Mouse (Mus musculus) kidney, adult 2 months (tissue): ENCODE data around the gene Gm5771. TPM values are rescaled to one million over a fixed set of nuclear protein-coding genes. Genes with fewer than 3 reads are reported as not detected.
"Not testable (repeated sequence)": the region's sequence is repeated elsewhere in the genome, so short reads cannot be mapped to it uniquely, and the experiment has no call there.

Experiments
- DNase-seq: peaks from one replicate; pipeline ENCODE4 v3.0.0; 2021
- H3K27ac ChIP-seq: fragments of 200-500 bp; 2 replicates; pipeline ENCODE4 v1.5.1; 2012; ENCODE audit warnings: low read depth, low read length, control low read depth, inconsistent platforms; ENCODE audit not compliant: insufficient read depth
- H3K27me3 ChIP-seq: fragments of 200-500 bp; replicated peaks from 2 replicates; pipeline ENCODE4 v1.6.1; 2012; ENCODE audit warnings: mild to moderate bottlenecking, moderate library complexity, low read length, inconsistent platforms; ENCODE audit not compliant: control insufficient read depth, insufficient read depth
- H3K36me3 ChIP-seq: fragments of 200-500 bp; 2 replicates; pipeline ENCODE4 v1.6.1; 2012; ENCODE audit warnings: mild to moderate bottlenecking, moderate library complexity, low read length, inconsistent platforms; ENCODE audit not compliant: control insufficient read depth, insufficient read depth
- H3K4me1 ChIP-seq: fragments of 200-500 bp; 2 replicates; pipeline ENCODE4 v1.6.1; 2011; ENCODE audit warnings: low read length; ENCODE audit not compliant: control insufficient read depth, insufficient read depth
- H3K4me3 ChIP-seq: fragments of 200-500 bp; 2 replicates; pipeline ENCODE4 v1.5.1; 2011; ENCODE audit warnings: mild to moderate bottlenecking, low read depth, low read length, control low read depth; ENCODE audit not compliant: insufficient read depth
- CTCF ChIP-seq: fragments of 200-500 bp; conservative IDR thresholded peaks from 2 replicates; pipeline ENCODE4 v1.5.1; 2011; ENCODE audit warnings: low read depth, mild to moderate bottlenecking, control low read depth, low read length, moderate library complexity, mixed read lengths; ENCODE audit not compliant: insufficient read depth, insufficient read length
- POLR2A ChIP-seq: fragments of 200-500 bp; IDR thresholded peaks from one replicate; pipeline ENCODE4 v1.6.1; 2011; ENCODE audit warnings: low read depth, low read length, control low read depth
- WGBS: fragments of 180-500 bp; shearing (Covaris S2); methylation state at CpG from one replicate; pipeline ENCODE4 v1.1.7; 2018; 5-methylcytosine and 5-hydroxymethylcytosine counted together
- polyA plus RNA-seq: library from polyadenylated mRNA; depleted of rRNA; stranded (reverse); fragments of >200 nt; gene quantifications from 2 replicates; pipeline ENCODE4 v1.2.3, GENCODE M21; 2012; rRNA removed

The Gm5771 gene
- polyA plus RNA-seq = not detected in 2 replicates

DNA sequence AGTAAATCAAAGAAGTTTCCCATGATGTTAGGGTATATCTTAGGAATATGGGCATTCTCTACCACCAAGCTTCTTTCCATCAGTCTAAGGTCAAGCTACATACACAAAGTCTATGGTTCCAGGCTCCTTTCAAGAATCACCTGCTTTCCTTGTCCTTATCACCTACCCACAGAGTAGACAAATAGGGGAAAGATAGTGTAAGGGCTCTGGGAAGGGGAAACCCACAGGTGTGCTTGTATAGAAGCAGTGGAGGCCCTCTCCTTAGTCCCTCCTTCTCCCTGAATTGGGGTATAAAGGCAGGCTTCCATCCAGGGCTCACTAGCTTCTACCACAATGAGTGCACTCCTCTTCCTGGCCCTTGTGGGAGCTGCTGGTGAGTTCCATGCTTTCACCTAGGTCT lies at the start of gene Gm5771:
Gene Gm5771, plus strand, starts transcription at position 301 of the 400 bp plus-strand sequence.
- not testable (repeated sequence) for H3K27ac ChIP-seq, H3K4me3 ChIP-seq, H3K27me3 ChIP-seq, H3K4me1 ChIP-seq, DNase-seq, H3K36me3 ChIP-seq

DNA sequence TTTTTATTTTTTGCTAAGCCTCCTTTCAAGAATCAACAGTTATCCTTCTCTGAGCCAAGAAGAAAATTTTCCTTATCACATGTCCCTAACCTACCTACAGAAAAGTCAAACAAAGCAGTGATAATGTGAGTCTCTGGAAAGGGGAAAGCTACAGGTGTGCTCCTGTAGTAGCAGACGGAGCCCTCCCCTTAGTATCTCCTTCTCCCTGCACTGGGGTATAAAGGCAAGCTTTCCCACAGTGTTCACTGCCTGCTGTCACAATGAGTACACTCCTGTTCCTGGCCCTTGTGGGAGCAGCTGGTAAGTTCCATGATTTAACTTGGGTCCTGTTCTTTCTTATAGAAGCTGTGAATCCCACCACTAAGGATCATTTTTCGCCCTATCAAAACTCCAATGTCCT lies 38.2 kb upstream of the Gm5771 start, which contains the start of gene Try10:
Gene Try10, plus strand, starts transcription at position 174 of the 400 bp plus-strand sequence.
- H3K36me3 ChIP-seq = no peaks in the 10 kb centered on the region
- no peak within 1 kb of the TSS for H3K4me3 ChIP-seq
- WGBS = 70% methylated on average over 2 of the region's 2 CpGs
- TF ChIP-seq POLR2A (no peak), CTCF (no peak)
- DNase-seq = no peak
- no peaks in the 10 kb centered on the region for H3K4me1 ChIP-seq
- no peak within 1 kb of the TSS for H3K27ac ChIP-seq
- no peaks in the 10 kb centered on the region for H3K27me3 ChIP-seq

DNA sequence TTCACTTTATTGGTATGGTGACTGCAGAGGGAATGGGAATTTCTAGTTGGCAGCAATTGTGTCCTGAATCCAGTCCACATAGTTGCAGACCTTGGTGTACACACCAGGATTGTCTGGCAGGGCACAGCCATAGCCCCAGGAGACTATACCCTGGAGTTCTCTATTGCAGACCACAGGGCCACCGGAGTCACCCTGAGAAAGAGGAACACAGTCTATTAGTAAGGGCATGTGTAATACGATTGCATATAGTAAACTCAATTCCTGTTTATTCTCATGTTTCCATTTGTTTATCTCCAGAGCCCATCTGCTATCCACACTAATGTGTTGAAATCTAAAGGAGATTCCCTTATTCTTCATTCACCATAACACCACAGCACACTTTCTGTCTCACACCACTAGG lies 18.4 kb upstream of the Gm5771 start:
- DNase-seq, H3K27me3 ChIP-seq, H3K4me3 ChIP-seq, H3K27ac ChIP-seq, H3K4me1 ChIP-seq, H3K36me3 ChIP-seq: not testable (repeated sequence)
- 85% methylated on average over 2 of the region's 2 CpGs for WGBS

- H3K27ac ChIP-seq, H3K4me1 ChIP-seq, DNase-seq, H3K27me3 ChIP-seq, H3K4me3 ChIP-seq, H3K36me3 ChIP-seq: not testable (repeated sequence)
Measured at GRCm38 (mm10) chr6:41377578-41377977, 14.6 kb upstream of the Gm5771 start, which contains the start of gene Prss3. Prss3 (minus strand) TSS chr6:41377678.

- TF ChIP-seq CTCF = no peak
- no peak for TF ChIP-seq POLR2A
- no peak for DNase-seq
- 73% methylated on average over 2 of the region's 2 CpGs for WGBS
- Histone ChIP-seq H3K36me3 (no peaks in the 10 kb centered on the region), H3K27me3 (no peaks in the 10 kb centered on the region), H3K4me1 (no peaks in the 10 kb centered on the region), H3K27ac (no peak overlapping the region), H3K4me3 (no peak overlapping the region)
Measured at GRCm38 (mm10) chr6:41386781-41387180, 5.4 kb upstream of the Gm5771 start.

- not testable (repeated sequence) for H3K27ac ChIP-seq, H3K36me3 ChIP-seq, H3K27me3 ChIP-seq, DNase-seq, H3K4me1 ChIP-seq, H3K4me3 ChIP-seq
- WGBS = 43% methylated on average over 1 of the region's 1 CpGs
Measured at GRCm38 (mm10) chr6:41391640-41392039, 516 bp upstream of the Gm5771 start.

- not testable (repeated sequence) for H3K27ac ChIP-seq, H3K4me3 ChIP-seq, H3K27me3 ChIP-seq, H3K4me1 ChIP-seq, DNase-seq, H3K36me3 ChIP-seq
- WGBS = 85% methylated on average over 2 of the region's 2 CpGs
Measured at GRCm38 (mm10) chr6:41442261-41442660, 50.1 kb downstream of the Gm5771 start.

- H3K27ac ChIP-seq, H3K4me1 ChIP-seq, H3K4me3 ChIP-seq, H3K36me3 ChIP-seq, H3K27me3 ChIP-seq, DNase-seq: not testable (repeated sequence)
Measured at GRCm38 (mm10) chr6:41446045-41446444, 53.9 kb downstream of the Gm5771 start, which contains the start of gene Gm10334. Gm10334 (minus strand) TSS chr6:41446145.

Other genes with a start within 250 kb of the Gm5771 start
- gene Try4, start 90.1 kb upstream of the Gm5771 start, polyA plus RNA-seq = 0.20 TPM in 1 of 2 replicates, not detected in the other
- gene Try5, start 75.5 kb upstream of the Gm5771 start, polyA plus RNA-seq = not detected in 2 replicates
- not detected in 2 replicates for gene Try10, start 38.3 kb upstream of the Gm5771 start, polyA plus RNA-seq
- gene Prss3, start 14.7 kb upstream of the Gm5771 start, polyA plus RNA-seq = not detected in 2 replicates
- not detected in 2 replicates for gene Gm10334, start 53.8 kb downstream of the Gm5771 start, polyA plus RNA-seq
- not detected in 2 replicates for gene Prss1, start 66.6 kb downstream of the Gm5771 start, polyA plus RNA-seq
- gene Prss2, start 129.4 kb downstream of the Gm5771 start, polyA plus RNA-seq = not detected in 2 replicates
- 4.0 and 5.6 TPM in 2 replicates for gene Ephb6, start 213.1 kb downstream of the Gm5771 start, polyA plus RNA-seq
- 0.72 and 1.0 TPM in 2 replicates for gene Trpv6, start 244.0 kb downstream of the Gm5771 start, polyA plus RNA-seq